Mouse (Mus musculus) ES-Bruce4 (cell line): ENCODE results near the gene Gm45902. TPM values are rescaled to one million over a fixed set of nuclear protein-coding genes. Genes with fewer than 3 reads are reported as not detected.
A peak's percentile ranks its signal among the peaks of the same experiment; 100 is the strongest.

Experiments used
- H3K27ac ChIP-seq: 2 replicates; pipeline ENCODE4 v1.5.1; 2012; ENCODE audit warnings: low read length, inconsistent platforms; ENCODE audit not compliant: insufficient read depth
- H3K27me3 ChIP-seq: 2 replicates; pipeline ENCODE4 v1.6.1; 2012; ENCODE audit warnings: mild to moderate bottlenecking, low read length, inconsistent platforms; ENCODE audit not compliant: control insufficient read depth, poor library complexity, insufficient read depth, severe bottlenecking
- H3K36me3 ChIP-seq: 2 replicates; pipeline ENCODE4 v1.6.1; 2012; ENCODE audit warnings: inconsistent platforms, mild to moderate bottlenecking, low read length, moderate library complexity; ENCODE audit not compliant: control insufficient read depth, poor library complexity, insufficient read depth, severe bottlenecking
- H3K4me1 ChIP-seq: one replicate; pipeline ENCODE4 v1.8.1; 2011; ENCODE audit warnings: low read length; ENCODE audit not compliant: control insufficient read depth, insufficient read depth
- H3K4me3 ChIP-seq: 2 replicates; pipeline ENCODE4 v1.5.1; 2011; ENCODE audit warnings: low read depth, mild to moderate bottlenecking, low read length
- H3K9ac ChIP-seq: 2 replicates; pipeline ENCODE4 v1.6.1; 2012; ENCODE audit warnings: low read depth, mild to moderate bottlenecking, inconsistent platforms; ENCODE audit not compliant: poor library complexity, severe bottlenecking
- H3K9me3 ChIP-seq: replicated peaks from 2 replicates; pipeline ENCODE4 v1.6.1; 2012; ENCODE audit warnings: mild to moderate bottlenecking, low read length, inconsistent platforms; ENCODE audit not compliant: control insufficient read depth, poor library complexity, insufficient read depth, severe bottlenecking
- CTCF ChIP-seq: IDR thresholded peaks from one replicate; pipeline ENCODE4 v1.8.1; 2011; ENCODE audit warnings: low read depth, low read length
- EP300 ChIP-seq: IDR thresholded peaks from 2 replicates; pipeline ENCODE4 v1.6.1; 2011; ENCODE audit warnings: low read depth, low read length; ENCODE audit not compliant: insufficient read depth
- POLR2A ChIP-seq: IDR thresholded peaks from one replicate; pipeline ENCODE4 v1.8.1; 2011; ENCODE audit warnings: low read length; ENCODE audit not compliant: insufficient read depth
- polyA plus RNA-seq: library from polyadenylated mRNA; stranded (reverse); fragments of >200 nt; gene quantifications from 2 replicates; pipeline ENCODE4 v1.2.4, GENCODE M21; 2011; ENCODE audit warnings: low read depth; ENCODE audit not compliant: missing spikeins, insufficient read depth, insufficient read length

Gene Gm45902
- 4.4 and 4.7 TPM in 2 replicates for polyA plus RNA-seq

- Histone ChIP-seq H3K4me1 (no peaks in the 10 kb centered on the region), H3K9me3 (no peaks in the 10 kb centered on the region), H3K4me3 (peak within 1 kb of the TSS; percentile 85), H3K9ac (peak within 1 kb of the TSS; percentile 85), H3K27me3 (no peaks in the 10 kb centered on the region), H3K27ac (peak within 1 kb of the TSS; percentile 65), H3K36me3 (peaks cover 29% of the 10 kb centered on the region)
- TF ChIP-seq EP300 (no peak), POLR2A (peak; percentile 81)
These were observed at the start of gene Gm45902, which contains the start of the genes Hspa14 and Cdnf for GRCm38 (mm10) chr2:3512552-3513454. Gene Gm45902, minus strand, starts transcription at chr2:3512790. Gene Hspa14, minus strand, starts transcription at chr2:3512814. Gene Cdnf, plus strand, starts transcription at chr2:3513030.

- H3K27ac ChIP-seq, result no peak overlapping the region
- no peaks in the 10 kb centered on the region for H3K36me3 ChIP-seq
- no peak overlapping the region for H3K4me3 ChIP-seq
- H3K27me3 ChIP-seq, result no peaks in the 10 kb centered on the region
- peak; percentile 83 for TF ChIP-seq CTCF
- no peak for TF ChIP-seq POLR2A
- H3K4me1 ChIP-seq, result no peaks in the 10 kb centered on the region
- no peaks in the 10 kb centered on the region for H3K9me3 ChIP-seq
- no peak overlapping the region for H3K9ac ChIP-seq
These were observed 34.0 kb upstream of the Gm45902 start for GRCm38 (mm10) chr2:3546588-3546987.

GRCm38 (mm10) chr2:3546055-3546454 is 33.5 kb upstream of the Gm45902 start:
- Histone ChIP-seq H3K4me1 (no peaks in the 10 kb centered on the region), H3K36me3 (no peaks in the 10 kb centered on the region), H3K27ac (no peak overlapping the region), H3K9me3 (no peaks in the 10 kb centered on the region), H3K27me3 (no peaks in the 10 kb centered on the region), H3K9ac (no peak overlapping the region), H3K4me3 (no peak overlapping the region)
- no peak for TF ChIP-seq POLR2A
- TF ChIP-seq CTCF, result no peak
- TF ChIP-seq EP300, result no peak

GRCm38 (mm10) chr2:3541307-3542079 is 28.9 kb upstream of the Gm45902 start:
- H3K27ac ChIP-seq, result no peak overlapping the region
- H3K27me3 ChIP-seq, result no peaks in the 10 kb centered on the region
- TF ChIP-seq POLR2A (no peak), EP300 (no peak), CTCF (no peak)
- H3K9me3 ChIP-seq, result no peaks in the 10 kb centered on the region
- H3K4me1 ChIP-seq, result no peaks in the 10 kb centered on the region
- H3K4me3 ChIP-seq, result no peak overlapping the region
- no peaks in the 10 kb centered on the region for H3K36me3 ChIP-seq
- H3K9ac ChIP-seq, result no peak overlapping the region

- Histone ChIP-seq H3K36me3 (no peaks in the 10 kb centered on the region), H3K4me3 (no peak overlapping the region), H3K9me3 (no peaks in the 10 kb centered on the region), H3K27ac (no peak overlapping the region), H3K4me1 (no peaks in the 10 kb centered on the region), H3K9ac (no peak overlapping the region), H3K27me3 (no peaks in the 10 kb centered on the region; the same call in 1 of the 2 replicates)
- TF ChIP-seq POLR2A (no peak), EP300 (no peak), CTCF (no peak)
These were observed 13.7 kb upstream of the Gm45902 start for GRCm38 (mm10) chr2:3526288-3526687.
